Mouse (Mus musculus): ENCODE measurements at regions not wholly inside any gene's neighbourhood (a gene's known extent, or its start where the extent isn't known, plus 50 kb on each side); places are given as distances from the start of the nearest gene placed in this dataset.
"Not testable (repeated sequence)": the region's sequence is repeated elsewhere in the genome, so short reads cannot be mapped to it uniquely, and the experiment has no call there.

DNA sequence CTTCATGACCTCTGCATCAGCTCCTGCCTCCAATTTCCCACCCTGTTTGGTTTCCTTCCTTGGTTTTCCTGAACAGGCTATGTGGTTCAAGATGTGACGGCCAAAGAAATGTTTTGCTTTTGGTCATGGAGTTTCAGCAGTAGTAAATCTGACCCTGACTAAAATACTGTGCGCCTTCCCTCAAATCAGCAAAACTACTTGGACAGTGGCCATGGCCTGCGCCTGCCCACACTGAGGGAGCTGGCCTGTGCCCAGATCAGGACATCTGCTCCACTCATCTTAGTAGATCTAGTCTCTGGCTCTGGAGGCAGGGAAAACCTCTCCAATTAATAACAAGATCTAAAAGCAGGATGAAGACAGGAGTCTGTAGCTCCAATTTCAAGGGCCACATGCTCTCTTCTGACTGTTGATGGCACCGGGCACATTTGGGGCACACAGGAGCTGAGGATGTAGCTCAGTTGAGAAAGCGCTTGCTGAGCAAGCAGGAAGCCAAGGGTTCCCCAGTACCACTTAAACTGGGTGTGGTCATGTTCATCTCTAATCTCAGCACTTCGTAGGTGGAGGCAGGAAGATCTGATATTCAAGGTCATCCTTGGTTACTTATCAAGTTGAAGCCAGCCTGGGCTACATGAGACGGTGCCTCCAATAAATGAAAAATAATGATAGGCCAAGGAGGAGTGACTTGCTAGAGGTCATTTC, 96.6 kb upstream of the Mrps10 start:
- no peak for DNase-seq (ENCODE audit: low spot score in 2 of 2)

DNA sequence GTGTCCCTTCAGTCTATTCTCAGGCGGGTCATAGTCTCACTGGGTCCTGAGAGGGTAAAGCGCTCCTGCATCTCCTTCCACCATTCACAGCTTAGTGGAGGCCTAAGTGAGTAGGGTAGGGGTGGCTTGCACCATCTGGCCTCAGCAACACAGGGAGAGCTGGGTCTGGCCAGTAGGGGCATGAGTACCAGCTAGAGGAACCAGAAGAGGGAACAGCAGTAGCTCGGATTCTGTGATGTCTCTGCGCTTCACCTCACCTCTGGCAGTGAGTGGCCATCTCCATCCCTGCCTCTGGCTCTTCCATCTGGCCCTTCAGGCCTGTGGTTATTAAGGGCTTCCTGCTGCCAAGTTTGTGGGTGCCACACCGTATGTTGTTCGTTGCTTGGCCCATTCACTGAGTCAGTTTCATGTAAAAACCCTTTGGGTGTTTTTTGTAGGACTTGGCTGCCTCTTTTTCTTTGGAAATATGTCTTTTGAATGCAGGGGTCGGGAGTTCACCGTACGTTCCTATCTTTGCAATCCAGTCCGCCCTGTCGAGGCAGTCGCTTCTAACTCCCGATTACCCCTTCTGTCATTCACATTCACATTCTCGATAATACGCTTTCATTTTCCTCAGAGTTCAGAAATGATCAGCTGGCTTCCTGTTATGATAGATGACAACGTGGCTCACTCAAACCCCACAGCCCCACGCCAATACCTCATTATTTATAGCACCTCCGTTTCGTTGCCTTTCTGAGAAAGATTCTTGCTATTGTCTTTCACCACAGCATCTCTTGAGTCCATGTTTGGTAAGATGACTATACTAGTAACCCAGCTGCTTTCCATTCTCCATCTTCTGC, 99.4 kb upstream of the Mrps10 start:
- DNase-seq (ENCODE audit: low spot score in 2 of 2) = no peak

DNA sequence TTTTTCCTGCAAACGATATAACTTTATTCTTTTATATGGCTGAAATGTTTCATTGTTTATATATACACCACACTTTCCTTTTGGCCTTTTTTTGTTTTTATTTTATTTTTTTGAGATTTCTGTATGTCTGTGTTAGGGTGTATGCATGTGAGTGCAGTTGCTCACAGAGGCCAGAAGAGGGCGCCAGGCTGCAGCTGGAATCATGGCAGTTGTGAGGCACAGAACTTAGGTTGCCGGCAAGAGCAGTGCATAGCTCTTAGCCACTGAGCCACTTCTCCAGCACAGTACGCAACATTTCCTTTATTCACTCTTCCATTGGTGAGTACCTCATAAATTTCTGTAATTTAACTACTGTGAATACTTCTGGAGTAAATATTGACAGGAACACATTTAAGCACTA, 100.8 kb upstream of the Mrps10 start:
- DNase-seq (ENCODE audit: low spot score in 2 of 2) = no peak

DNA sequence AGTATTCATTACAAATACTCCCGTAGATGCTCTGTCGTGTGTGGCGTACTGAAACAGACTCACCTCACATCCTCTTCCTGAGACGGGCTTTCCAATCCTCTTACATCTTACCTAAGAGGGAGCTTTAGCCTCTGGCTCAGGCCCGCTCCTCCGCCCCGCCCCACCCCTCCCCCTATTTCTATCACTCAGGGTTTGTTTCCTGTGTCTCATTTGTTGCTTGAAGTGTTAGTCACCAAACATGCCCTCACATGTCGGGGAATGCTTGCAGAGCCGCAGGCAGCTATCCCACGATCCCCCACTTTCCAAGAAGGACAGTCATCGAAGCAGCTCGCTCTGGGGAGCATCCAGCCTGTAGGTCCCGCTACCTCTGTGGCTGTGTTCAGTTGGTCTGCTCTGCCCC, 101.6 kb upstream of the Mrps10 start:
- no peak for DNase-seq (ENCODE audit: low spot score in 2 of 2)

DNA sequence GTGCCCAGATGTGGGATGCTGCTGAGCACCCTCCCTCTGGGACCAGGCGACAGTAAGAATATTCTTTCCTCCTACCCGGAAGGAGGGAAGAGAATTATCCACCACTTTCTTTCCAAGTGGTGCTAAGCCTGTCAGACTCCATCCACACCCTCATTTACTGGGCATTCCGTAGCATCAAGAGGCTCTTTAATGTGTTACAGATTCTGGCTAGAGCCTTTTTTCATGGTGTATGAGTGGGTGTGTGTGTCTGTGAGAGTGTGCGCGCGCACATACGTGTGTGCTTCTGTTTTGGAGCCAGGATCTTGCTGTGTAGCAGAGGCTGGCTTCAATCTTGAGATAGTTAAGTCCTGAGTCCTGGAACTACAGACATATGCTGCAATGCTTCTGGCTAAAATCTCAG, 102.4 kb upstream of the Mrps10 start:
- peak in 1 of 2 experiments; percentile 43 for DNase-seq (ENCODE audit: low spot score in 2 of 2)

DNA sequence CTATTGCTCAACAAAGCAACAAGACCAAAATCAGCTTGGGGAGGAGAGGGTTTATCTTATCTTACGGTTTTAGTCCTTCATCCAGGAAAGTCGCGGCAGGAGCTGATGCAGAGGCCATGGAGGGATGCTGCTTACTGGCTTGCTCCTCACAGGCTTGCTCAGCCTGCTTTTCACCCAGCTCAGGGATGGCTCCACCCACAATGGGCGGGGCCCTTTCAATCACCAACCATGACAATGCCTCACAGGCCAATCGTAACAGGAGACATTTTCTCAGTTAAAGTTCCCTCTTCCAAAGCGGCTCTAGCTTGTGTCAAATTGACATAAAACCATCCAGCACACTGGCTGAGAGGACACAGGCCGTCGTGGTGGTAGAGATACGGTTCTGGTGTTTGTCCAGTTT, 105.7 kb upstream of the Mrps10 start:
- no peak for DNase-seq (ENCODE audit: low spot score in 2 of 2)

DNA sequence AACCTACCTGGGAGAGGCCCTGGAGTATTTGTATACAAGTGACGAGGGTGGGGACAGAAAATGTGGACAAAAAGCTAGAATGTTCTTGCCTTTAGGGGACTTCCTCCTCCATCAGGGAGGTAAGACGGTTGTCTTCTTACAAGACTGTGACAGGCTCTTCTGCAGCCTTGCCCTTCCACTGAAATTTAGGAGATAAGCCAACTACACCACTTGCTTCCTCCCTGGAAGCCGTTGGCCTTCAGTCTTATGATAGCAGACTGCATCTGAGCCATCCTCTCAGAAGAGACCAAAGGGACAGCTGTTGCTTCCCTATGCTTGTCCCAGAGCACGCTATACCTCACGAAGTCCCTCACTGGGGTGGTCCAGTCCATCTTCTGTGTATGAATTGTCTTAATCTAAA, 106.5 kb upstream of the Mrps10 start:
- DNase-seq (ENCODE audit: low spot score in 2 of 2) = no peak

DNA sequence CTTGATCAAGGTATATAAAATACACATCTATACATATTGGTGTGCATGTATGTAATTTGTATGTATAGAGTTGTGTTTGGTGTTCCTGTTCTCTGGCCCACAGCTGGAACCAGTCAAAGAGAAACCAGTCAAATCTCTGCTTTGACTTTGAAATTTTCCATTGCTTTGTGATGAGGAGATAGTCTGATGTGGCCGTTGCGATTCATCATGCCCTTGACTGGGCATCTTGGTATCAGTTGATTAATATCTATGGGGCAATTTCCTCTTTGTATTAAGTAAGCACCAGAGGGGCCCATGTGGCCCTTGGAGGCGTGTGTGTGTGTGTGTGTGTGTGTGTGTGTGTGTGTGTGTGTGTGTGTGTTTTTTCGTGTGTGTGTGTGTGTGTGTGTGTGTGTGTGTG, 107.7 kb upstream of the Mrps10 start:
- no peak for DNase-seq (ENCODE audit: low spot score in 2 of 2)

DNA sequence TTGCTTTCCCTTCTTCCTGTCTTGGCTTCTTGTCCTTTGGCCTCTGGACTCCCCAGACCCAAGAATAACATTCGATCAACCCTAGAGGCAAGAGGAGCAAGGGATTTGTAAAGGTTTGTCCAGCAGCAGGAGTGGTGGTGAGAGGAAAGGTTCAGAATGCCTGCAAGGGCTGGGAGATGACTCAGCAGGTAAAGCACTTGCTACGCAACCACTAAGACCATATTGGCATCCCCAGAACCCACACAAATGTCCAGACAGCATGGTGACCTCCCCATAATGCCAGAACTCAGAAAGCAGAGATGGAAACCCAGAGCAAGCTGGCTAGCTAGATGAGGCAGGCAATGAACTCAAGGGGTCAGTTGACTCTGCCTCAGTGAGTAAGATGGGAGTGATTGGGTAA, 110.4 kb upstream of the Mrps10 start:
- no peak for DNase-seq (ENCODE audit: low spot score in 2 of 2)

DNA sequence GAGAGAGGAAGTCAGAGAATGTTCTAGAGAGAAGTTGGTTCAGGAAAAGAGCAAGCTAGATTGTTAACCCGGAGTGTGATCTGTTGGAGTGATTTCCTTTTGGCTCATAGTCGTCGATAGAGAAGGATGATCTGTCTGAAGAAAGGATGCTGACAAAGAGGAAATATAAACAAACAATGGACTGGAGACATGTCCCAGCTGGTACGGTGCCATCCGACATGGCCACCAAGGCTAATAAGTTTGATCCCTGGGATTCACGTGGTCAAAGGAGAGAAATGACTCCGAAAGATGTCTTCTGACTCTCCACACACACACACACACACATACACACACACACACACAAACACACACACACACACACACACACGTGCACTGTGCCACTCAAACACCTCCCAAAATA, 113.5 kb upstream of the Mrps10 start:
- DNase-seq (ENCODE audit: low spot score in 2 of 2) = no peak

DNA sequence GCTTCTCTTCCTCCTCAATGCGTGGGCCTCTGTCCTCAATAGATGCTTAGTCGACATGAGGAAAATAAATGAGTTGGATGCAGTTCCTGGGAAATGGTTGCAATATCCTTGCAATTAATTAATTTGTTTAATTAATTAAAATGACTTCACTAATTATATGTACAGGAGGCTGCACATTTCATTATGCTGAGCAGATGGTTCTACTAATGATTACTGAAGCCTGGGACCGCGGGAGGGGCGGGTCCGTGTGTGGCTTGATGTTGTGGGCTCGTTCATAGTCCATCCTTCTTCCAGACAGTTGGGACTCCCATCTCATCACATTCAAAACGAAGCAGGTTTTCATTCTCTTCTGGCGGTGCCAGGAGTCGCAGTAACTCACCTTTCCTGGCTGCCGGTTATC, 114.7 kb upstream of the Mrps10 start:
- DNase-seq (ENCODE audit: low spot score in 2 of 2) = no peak

DNA sequence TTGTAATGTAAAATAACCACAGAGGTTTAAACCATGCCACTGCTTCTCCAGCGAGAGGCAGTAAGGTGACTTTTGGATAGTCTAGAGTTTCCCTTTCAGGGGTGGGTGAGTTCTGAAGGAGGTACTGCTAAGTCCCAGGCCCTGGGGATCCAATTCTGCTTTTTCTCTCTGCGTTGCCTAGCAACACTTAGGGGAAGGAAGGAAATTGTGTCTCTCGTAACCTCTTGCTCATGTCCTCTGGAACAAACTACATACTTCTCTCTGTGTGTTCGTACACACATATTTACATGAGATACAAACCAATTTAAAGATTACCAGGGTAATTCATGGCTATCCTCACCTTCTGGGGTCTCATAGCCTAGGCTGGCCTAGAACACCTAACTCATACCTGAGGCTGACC, 118.7 kb upstream of the Mrps10 start:
- no peak for DNase-seq (ENCODE audit: low spot score in 2 of 2)

DNA sequence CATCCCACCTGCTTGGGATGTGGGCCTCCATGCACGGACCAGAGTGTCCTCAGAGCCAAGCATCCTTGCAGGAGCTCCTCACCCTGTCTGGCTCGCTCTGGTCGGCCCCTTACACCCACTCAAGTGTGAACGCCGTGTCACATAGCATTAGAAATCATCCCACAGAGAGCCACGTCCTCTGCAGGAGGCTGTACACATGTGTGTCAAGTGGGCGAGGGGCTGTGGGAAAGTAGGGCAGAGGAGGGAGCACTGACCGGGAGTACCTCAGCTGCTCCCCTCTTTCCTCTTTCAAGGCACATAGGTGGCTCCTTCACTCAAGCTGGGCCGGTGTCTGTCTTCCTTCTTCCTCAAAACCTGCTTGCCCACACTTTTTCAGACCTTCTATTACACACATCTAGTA, 119.5 kb upstream of the Mrps10 start:
- no peak for DNase-seq (ENCODE audit: low spot score in 2 of 2)

DNA sequence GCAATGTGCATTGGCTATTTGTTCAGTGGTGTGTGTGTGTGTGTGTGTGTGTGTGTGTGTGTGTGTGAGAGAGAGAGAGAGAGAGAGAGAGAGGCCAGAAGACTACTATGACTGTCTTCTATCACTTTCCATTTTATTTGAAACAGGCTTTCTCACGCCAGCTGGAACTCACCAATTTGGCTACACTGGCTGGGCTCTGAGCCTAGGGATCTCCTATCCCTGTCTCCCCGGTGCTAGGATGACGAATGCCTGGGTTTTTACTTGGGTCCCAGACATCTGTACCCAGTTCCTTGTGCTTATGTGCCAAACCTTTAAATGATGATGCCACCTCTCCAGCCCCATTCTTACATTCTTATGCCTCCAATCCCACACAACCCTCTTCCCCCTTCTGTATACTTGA, 120.6 kb upstream of the Mrps10 start:
- peak in 1 of 2 experiments; percentile 26 for DNase-seq (ENCODE audit: low spot score in 2 of 2)

DNA sequence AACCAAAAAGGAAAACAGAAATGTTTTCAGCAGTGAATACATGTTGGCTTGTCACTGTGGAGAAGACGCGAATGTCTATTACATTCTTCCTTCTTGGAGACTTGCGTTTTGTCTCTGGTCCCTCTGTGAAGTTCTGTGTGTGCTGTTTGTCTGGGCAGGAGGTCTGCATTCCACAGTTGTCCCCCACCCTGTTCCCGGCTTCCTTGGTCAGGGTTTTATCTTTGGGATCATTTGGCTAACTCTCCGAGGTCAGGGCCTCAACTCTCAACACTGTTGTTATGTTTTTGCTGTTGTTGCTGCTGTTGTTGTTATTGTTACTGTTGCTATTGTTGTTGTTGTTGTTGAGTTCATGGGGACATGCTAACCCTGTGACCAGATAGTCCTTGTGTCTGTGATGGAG, 121.2 kb upstream of the Mrps10 start:
- no peak for DNase-seq (ENCODE audit: low spot score in 2 of 2)

DNA sequence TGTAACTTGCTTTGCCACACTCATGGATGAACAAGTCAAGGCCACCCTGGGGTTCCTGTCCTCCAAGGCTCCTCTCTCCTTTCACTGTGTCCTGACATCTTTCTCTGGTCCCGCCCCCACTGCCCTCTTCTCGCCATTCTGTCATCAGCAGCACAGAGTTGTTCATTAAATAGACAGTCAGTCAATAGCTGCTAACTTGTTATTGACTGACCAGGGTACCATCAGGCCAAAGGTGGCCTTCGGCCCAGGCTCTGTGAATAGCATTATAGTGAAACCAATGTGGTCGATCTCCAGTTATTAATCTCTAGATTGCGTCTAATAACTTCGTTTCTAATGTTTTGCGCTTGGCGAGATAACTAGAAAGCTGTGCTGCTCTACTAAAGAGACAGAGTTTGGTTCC, 122.1 kb upstream of the Mrps10 start:
- DNase-seq (ENCODE audit: low spot score in 2 of 2) = no peak

DNA sequence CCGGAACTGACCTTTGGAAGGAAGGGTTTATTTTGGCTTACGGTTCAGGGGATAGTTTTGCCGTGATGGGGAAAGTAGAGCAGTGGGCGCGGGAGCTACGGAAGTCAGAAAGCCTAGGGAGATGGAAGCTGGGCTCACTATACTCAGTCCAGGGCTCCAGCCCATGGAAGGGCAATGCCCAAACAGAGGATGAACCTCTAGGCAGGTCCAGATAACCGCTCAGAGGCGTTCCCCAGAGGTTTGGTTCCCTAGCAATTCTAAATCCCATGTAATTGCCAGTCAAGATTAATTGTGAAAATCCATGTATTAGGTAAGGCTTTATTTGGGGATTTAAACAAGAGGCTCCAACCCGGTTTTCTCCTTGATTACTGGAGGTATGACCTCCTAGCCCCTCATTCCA, 123.1 kb upstream of the Mrps10 start:
- no peak for DNase-seq (ENCODE audit: low spot score in 2 of 2)

DNA sequence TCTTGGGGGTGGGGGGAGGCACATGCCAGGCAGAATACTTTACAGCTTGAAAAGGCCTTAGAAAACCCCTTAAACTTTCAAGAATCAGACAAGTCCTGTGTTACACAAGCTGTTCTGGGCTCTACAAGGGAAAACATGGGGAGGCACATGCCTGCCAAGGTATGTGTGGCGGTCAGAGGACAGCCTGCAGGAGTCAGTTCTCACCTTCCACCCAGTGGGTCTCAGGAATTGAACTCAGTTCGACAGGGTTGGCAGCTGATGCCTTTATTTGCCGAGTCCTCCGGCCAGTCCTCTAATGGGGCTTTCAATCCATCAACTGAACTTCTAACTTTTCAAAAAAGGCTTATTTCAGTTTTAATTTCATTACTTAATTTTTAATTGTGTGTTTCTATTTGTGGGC, 129.6 kb upstream of the Mrps10 start:
- no peak for DNase-seq (ENCODE audit: low spot score in 2 of 2)

DNA sequence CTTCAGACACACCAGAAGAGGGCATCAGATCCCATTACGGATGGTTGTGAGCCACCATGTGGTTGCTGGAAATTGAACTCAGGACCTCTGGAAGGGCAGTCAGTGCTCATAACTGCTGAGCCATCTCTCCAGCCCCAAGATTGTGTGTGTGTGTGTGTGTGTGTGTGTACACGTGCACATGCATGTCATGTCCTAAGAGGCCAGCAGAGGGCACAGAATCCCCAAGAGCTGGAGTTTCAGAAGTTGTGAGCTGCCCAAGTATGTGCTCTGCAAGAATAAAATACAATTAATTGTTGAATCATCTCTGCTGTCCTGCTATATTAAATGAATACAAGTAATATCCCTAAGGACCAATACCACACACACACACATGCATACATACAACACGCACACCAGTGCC, 130.8 kb upstream of the Mrps10 start:
- not testable (repeated sequence) for DNase-seq (ENCODE audit: low spot score in 2 of 2)

DNA sequence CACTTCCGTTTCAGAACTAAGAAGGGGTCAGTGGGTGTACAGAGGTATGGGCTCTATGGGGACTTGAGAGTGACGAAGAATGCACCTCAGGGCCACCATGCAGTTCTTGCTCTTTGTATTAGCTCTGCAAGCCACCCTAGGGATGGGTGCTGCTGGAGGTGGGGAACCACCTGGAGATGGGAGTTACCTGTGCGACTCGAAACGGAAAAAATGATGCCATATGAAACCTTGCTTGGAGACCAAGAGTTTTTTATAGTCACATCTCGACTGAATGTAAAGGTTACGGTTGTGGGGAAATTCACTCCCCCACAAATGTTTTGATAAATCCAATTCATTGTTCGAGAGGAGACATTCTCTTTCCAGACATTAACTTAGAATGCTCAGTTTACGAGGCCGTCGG, 134.3 kb upstream of the Mrps10 start:
- DNase-seq (ENCODE audit: low spot score in 2 of 2) = no peak

DNA sequence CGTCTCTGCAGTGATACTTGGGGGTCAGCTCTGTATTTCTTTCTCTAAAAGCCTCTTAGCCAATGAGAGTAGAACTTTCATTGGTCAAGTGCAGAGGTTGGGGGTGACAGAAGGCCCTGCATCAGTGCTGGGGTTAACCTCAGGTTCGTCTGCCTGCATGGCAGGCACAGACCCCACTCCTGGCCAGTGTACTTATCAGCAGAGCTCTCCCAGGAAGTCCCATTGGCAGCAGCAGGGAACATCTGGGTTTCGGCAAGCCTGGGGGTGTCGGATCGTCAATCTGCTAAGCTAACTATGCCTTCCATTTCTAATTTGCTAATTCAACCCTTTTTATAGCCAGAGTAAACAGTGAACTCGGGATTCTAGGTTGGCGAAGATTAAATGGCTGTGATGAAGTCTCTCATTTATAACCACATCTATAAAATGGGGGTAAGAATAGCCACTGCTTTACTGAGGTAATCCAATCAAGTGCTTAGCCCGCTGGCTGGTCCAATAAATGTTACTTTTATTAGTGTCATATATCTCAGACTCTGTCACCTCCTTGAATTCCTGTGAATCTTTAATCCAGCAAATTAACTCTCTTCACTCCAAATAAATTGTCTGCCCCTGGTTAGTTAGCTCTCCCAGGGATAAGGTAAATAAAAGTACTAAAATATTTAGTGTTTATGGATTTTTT, 135.5 kb upstream of the Mrps10 start:
- no peak for DNase-seq (ENCODE audit: low spot score in 2 of 2)

DNA sequence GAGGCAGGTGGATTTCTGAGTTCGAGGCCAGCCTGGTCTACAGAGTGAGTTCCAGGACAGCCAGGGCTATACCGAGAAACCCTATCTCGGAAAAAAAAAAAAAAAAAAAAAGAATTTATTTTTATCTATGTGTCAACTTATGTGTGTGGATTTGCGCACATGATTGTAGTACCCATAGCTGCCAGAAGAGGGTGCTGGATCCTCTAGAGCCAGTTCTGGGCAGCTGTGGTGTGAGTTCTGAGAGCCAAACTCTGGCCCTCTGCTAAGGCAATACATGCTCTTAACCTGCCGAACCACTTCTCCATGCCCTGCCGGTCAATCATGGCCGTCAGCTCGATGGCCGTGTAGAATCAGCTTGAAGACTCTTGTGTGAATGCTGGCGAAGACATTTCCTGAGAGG, 138.0 kb upstream of the Mrps10 start:
- DNase-seq (ENCODE audit: low spot score in 2 of 2) = no peak

DNA sequence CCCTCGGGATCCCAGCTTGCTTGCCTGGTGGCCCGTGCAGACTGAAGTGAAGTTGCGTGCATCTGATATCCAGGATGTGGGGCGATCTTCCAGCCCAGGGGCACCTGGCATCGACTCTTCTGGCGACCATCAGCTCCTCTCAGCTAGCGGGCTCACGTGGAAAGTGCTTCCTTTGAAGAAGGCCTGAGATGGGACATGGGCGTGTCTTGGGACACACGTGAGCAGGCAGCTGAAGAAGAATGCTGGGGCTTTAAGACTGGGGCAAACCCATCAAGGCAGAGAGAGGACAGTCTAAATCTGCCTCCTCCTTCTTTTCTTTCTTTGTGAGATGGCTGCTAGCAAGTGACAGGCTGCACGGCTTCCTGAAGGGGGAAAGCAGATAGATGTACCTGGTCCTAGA, 142.3 kb upstream of the Mrps10 start:
- no peak for DNase-seq (ENCODE audit: low spot score in 2 of 2)
